Mouse (Mus musculus) thymus, adult 2 months (tissue): ENCODE results near the gene Srbd1.

Experiments used
- CTCF ChIP-seq: fragments of 200-500 bp; IDR thresholded peaks from 2 replicates; pipeline ENCODE4 v1.5.1; 2012; ENCODE audit warnings: mild to moderate bottlenecking, control low read depth, low read length, moderate library complexity, borderline replicate concordance; ENCODE audit not compliant: control insufficient read depth, poor library complexity, insufficient read depth; ENCODE audit errors: extremely low read depth
- POLR2A ChIP-seq: fragments of 200-500 bp; IDR thresholded peaks from 2 replicates; pipeline ENCODE4 v1.6.1; 2012; ENCODE audit warnings: mild to moderate bottlenecking, low read length, control low read depth, moderate library complexity; ENCODE audit not compliant: control insufficient read depth, poor library complexity, insufficient read depth; ENCODE audit errors: extremely low read depth

DNA sequence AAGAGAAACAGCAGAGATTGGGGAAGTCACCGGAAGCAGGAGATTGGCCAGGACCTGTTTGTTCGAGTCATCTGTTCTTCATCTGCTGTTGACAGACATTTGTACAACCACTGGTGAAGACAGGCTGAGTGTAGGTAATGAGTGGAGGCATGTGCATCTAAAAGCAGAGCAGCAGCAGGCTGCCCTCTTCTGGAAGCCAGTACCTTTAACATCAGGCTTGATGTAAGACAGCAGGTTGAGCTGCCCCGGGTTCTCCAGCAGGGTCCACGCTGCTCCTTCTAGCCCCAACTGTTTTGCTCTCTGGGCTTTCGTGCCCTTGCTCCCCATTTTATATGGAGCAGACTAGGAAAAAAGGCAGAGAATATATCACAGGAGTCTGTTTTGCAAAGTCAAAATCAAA is 19.1 kb downstream of the Srbd1 start:
- TF ChIP-seq POLR2A (no peak), CTCF (no peak)
